Mouse (Mus musculus): ENCODE measurements around the gene Tut1. TPM values are rescaled to one million over a fixed set of nuclear protein-coding genes. Genes with fewer than 3 reads are reported as not detected.

The Tut1 gene
- 10 to 100 TPM; 15.0 to 17.3 TPM for total RNA-seq (2021)
- long read RNA-seq, experiment 1, transcript Tut1-201 (9 exons, 2,753 nt) = major isoform, 12 of 16 reads
- long read RNA-seq, experiment 1, partial matches to known transcripts = 2 of 16 reads
- long read RNA-seq, experiment 1, other reads (novel, unspliced or antisense) = 0 of 16 reads
- long read RNA-seq, experiment 2, transcript Tut1-201 (9 exons, 2,753 nt) = major isoform, 8 of 11 reads
- long read RNA-seq, experiment 2, partial matches to known transcripts = 0 of 11 reads
- long read RNA-seq, experiment 2, other reads (novel, unspliced or antisense) = 1 of 11 reads

DNA sequence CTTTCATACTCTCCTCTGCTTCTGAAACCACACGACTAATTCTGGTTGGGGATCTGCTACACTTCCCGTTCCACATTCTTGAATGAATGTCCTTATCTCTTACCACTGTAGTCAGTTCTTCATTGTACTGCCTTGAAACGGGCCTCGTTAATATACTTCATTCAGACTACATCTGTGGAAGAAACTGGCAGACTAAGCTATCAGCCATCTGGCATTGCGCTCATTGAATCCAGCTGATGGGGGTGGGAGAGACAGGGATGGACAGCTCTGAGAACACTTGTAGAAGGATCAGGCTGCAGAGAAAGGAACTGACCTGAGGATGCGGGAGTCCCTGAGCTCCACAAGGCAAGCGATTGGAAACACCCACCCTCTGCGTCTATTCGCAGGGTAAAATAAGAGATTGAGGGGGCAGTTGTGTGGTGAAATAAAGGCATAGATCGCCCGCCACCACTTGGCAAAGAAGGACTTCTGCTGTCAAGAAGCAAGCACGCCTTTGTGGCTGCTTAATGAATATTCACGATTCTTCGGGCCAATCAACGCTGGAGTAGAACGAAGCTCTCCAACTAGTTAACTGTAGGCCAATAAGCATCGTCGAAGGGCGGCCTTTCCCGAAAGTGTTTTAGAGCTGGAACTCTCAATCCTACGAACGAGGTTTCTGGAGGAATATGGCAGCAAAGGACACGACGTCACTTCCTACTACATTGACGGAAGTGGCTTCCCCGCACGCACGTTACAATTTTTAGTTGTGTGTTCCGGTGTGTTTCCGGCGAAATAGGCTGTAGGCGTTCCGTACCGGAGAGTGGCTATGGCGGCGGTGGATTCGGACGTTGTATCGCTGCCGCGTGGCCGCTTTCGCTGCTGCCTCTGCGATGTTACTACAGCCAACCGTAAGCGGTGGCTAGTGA lies at the start of gene Tut1:
TSS of gene Tut1 (plus strand) at position 713 of the 905 bp plus-strand sequence.
- peak; percentile 95 to 97 for DNase-seq (ENCODE audit: low spot score in 2 of 2)

DNA sequence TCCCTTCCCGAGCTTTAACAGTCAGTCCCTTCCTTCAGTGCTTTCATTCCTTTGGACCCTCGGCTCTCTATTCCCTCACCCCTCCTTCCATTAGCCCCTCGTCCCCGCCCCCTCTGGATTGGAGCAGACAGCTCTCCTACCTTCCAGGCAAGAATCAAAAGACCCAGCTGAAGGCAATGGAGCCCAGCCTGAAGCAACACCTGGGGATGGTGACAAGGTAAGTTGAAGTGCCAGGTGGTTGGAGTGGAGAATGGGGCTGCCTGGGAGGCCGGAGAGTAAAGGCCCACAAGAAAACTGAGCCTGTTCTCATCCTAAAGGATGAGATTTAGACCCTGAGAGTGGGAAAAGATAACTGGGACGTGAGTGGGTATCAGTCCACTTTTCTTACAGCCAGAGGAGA lies 45.1 kb upstream of the Tut1 start:
- DNase-seq (ENCODE audit: low spot score in 2 of 2) = no peak

DNA sequence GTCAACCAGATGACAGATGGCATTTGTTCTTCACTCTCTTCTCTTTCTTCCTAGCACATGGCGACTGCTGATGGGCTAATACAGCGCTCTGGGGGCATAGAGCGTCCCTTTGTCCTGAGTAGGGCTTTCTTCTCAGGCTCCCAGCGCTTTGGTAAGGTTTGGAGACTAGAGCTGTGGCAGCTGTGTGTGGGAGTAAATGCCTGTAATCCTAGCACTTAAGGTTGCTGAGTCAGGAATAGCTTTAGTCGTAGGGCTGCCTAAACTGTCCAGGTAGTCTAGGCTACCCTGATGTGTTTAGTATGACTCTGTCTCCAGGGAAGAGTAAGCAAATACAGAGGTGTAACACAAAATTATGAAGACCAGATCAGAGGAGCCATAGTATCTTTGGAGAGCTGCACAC lies 41.8 kb upstream of the Tut1 start:
- DNase-seq (ENCODE audit: low spot score in 2 of 2) = no peak

DNA sequence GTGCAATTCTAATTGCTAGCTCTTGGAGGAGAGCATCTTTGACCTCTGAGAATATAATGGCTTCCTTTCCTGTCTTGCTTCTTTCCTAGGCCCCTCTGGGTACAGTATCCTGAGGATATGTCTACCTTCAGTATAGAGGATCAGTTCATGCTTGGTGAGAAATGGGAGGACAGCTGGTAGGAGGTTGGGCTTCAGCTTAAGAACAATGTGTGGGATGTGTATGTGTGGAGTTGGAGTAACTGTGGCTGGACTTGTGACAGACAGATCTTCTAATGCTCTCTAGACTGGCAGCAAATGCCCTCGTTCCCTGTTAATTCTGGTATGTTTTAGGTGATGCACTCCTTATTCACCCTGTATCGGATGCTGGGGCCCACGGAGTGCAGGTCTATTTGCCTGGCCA lies 39.4 kb upstream of the Tut1 start:
- DNase-seq (ENCODE audit: low spot score in 2 of 2) = no peak

DNA sequence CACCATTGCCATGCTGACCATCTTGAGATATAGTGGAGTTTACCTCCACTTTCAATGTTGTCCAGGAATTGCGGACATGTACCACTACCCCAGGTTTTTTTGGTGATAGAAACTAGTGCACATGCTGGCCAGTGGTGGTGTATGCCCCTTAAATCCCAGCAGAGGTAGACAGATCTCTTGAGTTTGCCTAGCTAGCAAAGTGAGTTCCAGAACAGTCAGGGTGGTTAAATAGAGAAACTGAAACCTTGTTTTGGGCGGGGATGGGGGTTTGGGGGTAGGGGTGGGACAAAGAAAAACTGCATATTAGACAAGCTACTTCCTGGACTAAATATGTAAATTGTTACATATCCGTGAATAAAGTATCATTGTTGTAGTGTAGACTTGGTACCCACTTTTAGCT lies 34.6 kb upstream of the Tut1 start:
- no peak for DNase-seq (ENCODE audit: low spot score in 2 of 2)

DNA sequence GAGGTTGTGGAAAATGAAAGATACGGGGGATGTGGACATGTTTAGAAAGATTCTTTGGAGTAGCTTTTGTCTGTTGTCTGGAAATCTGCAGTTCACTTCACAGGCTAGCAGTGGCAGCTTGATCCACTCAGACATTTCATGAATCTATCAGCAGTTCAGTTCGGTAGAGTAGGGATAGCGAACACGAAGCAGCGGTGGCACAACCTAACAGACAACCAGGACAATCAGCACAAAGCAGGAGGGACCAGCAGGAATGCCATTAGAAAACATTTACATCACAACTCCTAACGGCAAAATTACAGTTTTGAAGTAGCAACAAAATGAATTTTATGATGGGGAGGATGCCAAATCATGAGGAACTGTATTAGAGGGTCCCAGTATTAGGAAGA lies 34.0 kb upstream of the Tut1 start:
- DNase-seq (ENCODE audit: low spot score in 2 of 2) = no peak

DNA sequence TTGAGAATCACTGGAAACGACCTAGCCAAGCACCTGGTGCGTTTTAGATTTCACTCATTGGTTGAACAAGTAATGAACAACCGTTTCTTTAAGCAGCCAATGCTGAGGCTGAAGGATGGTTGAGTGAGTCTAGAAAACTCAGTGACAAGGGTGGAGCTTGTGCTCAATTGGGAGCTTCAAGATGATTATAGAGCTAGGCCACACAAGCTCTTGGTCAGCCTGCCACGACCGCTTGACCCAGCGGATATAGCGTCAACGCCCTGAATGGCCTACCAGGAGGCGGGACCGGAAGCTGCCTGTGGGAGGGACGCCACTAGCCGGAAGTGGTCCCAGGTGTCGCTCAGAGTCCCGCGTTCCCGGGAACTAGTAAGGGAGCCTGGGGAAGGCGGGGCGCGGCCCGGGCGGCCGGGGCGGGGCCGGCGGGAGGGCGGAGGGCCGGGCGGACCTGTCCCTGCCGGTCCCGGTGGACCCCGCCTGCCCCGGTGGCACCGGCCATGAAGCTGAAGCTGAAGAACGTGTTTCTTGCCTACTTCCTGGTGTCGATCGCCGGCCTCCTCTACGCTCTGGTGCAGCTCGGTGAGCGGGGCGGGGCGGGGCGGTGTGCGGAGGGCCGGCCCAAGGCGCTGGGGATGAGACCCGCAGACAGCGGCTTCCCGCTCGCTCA lies 33.4 kb upstream of the Tut1 start, which contains the start of gene B3gat3:
TSS of gene B3gat3 (plus strand) at position 302 of the 664 bp plus-strand sequence.
- DNase-seq (ENCODE audit: low spot score in 2 of 2) = peak; percentile 95

DNA sequence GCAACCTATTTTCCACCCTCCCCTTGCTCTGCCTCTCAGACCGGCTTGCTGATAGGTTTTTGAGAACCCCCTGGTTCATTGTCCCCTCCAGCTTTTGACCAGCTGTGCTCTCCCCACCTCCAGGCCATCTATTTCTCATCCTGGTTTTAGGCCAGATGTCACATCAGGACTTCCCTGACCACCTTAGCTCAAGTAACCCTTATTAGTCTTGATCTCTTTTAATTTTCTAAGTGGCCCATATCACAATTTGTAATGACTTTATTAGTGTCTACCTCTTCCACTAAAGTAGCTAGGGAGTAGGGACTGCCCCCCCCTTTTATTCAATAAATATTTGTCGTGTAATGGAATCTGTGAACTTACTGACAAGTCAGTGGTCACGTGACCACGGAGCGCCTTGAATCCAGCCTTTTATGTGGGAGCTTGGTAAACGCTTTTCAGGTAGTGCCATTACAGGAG lies 32.8 kb upstream of the Tut1 start:
- no peak for DNase-seq (ENCODE audit: low spot score in 2 of 2)

DNA sequence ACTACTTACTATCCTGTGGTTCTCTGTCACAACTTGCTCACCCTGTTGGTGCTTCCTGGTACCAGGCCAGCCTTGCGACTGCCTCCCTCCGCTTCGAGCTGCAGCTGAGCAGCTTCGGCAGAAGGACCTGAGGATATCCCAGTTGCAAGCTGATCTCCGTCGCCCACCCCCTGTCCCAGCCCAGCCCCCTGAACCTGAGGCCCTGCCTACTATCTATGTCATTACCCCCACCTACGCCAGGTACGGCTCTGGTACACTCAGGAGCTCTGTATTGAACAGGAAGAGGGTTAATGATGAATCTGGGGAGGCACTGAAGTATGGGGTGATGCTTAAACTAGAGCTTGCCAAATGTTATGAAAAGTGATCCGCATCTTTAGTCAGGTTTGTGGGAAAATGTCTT lies 31.9 kb upstream of the Tut1 start:
- DNase-seq (ENCODE audit: low spot score in 2 of 2) = no peak

DNA sequence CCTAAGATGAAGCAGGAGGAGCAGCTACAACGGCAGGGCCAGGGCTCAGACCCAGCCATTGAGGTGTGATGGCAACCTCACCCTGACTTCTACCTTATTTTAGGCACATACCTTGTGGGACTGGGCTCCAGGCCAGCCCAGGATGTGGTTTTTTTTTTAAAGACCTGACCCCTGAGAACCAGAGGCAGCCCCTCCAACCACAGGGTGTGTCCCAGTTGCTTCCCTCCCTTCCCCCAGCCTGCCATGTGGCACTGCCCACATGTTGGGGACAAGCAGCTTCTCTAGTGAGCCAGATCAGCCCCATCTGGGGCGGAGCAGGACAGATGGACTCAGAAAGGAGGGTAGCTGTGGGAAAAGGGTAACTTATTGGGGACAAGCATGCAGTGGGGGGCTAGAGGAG lies 26.9 kb upstream of the Tut1 start:
- no peak for DNase-seq (ENCODE audit: low spot score in 2 of 2)

DNA sequence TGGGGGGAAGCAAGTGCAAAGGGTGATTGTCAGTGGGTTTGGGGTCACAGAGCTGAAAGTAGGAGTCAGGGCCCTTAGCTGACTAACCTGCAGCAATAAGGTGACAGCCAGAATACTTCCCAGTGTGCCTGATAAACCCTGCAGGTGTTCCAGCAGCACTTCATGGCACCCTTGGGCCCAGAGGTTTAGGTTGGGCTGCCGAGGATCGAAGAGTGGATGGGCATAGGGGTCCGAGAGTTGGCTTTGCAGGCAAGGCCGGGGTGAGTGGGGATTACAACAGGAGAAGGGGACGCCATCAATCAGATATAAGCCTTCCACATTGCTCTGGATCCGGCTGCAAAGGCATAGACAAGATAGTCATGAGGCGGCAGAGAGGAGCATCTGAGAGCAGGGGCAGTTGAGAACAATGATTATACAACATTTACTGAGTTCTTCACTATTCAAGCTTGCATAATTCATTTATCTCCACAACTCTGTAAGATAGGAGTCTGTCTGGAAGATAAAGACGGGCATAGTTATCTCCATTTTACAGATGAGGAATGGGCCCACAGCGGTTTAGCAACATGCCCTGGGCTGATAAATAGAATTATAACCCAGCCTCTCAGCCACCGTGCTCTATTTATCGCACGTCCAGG lies 25.6 kb upstream of the Tut1 start:
- DNase-seq (ENCODE audit: low spot score in 2 of 2) = no peak

DNA sequence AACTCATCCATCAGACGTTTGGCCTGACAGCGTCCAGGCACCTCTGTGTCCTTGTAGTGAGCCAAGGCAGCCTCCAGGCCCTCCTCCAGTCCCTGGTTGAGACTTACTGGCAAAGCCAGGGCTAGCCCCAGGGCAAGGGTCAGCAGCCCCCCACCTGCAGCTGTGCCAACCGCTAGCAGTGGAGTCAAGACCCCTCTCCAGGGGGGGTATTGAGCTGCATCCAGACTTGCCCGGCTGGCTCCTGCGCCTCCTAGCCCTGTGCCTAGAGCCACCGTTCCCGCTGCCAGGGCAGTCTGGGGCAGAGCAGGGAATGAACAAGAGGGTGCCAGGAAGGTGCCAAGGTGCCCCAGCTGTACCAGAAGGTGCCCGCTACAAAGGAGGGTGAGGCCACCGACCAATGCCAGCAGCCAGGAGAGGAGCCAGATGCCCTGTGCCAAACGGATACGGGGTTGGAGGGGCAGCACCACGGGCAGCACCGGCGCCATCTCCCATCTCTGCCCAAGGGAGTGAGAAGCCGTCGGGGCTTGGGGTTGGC lies 24.9 kb upstream of the Tut1 start:
- no peak for DNase-seq (ENCODE audit: low spot score in 2 of 2)

DNA sequence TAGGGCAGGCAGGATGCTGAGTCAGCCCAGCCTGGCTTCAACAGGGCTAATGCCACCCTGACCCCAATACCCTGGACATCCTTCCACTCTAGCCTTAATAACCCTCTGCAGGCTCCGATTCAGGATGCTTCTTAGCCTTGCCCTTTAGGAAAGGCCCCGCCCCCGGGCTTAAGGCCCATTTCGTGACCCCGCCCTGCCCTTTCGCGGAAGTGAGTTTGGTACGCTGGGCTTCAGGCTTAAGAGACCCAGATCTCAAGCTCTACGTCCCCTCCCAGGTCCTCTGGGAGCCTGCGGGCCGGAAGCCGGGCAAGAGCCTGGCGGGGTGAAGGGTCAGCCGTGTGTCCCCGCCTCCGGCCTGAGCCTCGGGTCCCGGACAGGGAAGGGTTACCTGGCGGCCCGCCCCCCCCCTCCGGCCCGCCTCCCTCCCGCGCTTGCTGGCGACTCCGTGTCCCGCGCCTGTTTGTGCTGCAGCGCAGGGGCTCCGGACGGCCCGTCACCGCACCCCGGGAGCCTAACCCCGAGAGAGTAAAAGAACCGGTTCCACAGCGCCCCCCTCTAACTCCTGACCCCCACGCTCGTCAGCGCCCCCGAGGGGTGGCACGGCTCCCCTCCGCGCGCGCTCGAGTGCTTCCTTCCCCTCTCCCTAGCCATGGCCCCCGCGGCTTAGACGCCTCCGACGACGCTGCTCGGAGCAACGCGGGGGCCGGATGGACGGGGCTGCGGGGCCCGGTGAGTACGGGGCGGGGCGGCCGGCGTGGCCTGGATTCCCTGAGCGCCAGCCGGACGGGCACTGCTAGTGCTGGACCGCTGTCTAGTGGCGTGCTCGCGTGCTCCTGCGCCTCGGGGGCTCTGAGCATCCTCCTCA lies 24.2 kb upstream of the Tut1 start, which contains the start of the genes Rom1 and Eml3:
TSS of gene Rom1 (minus strand) at position 133 of the 865 bp plus-strand sequence.
TSS of gene Eml3 (plus strand) at position 329 of the 865 bp plus-strand sequence.
- DNase-seq (ENCODE audit: low spot score in 2 of 2) = peak; percentile 55 to 58

DNA sequence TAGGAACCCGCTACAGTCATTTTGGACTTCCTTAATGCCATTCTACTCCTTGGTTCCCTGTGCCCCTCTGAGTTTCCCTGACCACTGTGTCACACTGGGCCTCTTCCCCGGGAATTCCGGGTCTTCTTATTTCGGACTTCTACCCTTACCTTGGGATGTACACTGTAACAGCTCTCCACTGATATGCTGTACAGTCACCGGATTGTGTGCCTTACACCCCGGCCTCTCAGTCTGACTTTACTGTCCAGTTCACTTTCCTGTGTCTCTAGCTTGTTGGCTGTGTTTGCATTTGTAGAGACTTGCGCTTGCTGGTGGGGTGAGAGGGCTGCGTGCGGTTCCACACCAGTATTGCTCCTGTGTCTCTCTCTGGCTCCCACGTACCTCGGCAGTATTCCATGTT lies 23.5 kb upstream of the Tut1 start:
- DNase-seq (ENCODE audit: low spot score in 2 of 2) = no peak

DNA sequence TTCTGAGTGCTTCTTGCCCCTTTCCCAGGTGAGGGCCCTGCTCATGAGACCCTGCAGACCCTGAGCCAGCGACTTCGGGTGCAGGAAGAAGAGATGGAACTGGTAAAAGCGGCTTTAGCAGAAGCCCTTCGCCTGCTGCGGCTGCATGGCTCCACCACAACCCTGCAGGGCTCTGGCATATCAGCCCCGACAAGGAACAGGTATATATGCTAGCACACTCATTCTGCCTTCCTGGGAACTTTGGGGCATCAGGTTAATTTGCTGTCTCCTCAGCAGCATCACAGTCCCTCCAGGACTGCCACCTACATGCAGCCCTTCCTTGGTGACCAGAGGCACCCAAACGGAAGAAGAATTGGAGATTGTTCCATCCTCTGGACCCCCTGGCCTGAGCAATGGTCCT lies 22.9 kb upstream of the Tut1 start:
- DNase-seq (ENCODE audit: low spot score in 2 of 2) = no peak

DNA sequence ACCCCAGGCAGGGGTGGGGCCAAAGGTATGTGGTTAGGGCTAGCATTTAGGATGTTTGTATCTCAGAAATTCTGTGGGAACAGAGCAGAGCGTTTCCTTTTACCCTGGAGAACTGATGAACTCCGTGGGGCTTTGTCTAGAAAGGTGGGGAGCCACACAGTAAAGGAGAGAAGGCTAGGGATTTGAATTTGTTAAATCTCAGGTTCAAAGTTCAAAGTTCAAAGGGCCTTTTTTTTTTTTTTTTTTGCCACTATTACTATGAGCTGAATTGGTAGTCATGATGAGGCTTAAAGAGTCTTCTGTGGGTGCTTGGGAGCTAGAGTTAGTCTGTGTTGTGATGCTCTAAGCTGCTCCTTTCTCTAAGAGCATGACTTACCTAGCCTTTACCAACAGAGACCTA lies 16.9 kb upstream of the Tut1 start:
- no peak for DNase-seq (ENCODE audit: low spot score in 2 of 2)

DNA sequence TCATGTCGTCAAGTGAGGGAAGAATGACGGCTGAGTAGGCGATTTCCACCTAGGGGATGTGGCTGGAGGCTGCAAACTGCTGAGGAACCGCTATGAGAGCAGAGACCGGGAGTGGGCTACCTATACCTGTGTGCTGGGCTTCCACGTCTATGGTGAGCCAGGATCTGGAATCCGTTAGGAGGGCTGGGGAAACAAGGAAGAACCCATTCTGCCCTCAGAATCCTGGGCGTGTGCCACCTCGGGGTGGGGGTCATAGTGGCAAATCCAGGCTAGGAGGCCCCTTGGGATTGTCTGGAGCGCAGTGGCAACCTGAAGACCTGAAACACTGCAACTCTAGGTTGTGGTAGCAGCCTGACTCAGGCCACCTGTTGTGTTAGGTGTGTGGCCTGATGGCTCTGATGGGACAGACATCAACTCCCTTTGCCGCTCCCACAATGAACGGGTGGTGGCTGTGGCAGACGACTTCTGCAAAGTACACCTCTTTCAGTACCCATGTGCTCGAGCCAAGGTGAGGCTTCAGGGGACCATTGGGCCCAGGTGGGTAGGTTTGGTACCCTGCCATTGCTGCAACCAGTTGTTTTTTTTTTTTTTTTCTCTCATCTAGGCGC lies 13.0 kb upstream of the Tut1 start:
- DNase-seq (ENCODE audit: low spot score in 2 of 2) = no peak

DNA sequence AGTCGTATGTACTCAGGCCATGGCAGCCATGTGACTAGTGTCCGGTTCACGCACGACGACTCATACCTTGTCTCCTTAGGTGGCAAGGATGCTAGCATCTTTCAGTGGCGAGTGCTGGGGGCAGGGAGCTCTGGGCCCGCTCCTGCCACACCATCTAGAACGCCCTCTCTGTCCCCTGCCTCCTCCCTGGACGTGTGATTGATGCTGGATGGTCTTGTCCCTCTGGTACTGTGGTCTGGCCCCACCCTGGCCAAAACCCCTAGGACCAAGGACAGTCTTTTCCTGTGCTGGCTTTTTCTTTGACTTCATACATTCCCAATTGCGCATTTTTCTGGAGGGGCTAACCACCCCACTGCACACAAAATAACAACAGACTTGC lies 12.5 kb upstream of the Tut1 start:
- DNase-seq (ENCODE audit: low spot score in 2 of 2) = no peak

DNA sequence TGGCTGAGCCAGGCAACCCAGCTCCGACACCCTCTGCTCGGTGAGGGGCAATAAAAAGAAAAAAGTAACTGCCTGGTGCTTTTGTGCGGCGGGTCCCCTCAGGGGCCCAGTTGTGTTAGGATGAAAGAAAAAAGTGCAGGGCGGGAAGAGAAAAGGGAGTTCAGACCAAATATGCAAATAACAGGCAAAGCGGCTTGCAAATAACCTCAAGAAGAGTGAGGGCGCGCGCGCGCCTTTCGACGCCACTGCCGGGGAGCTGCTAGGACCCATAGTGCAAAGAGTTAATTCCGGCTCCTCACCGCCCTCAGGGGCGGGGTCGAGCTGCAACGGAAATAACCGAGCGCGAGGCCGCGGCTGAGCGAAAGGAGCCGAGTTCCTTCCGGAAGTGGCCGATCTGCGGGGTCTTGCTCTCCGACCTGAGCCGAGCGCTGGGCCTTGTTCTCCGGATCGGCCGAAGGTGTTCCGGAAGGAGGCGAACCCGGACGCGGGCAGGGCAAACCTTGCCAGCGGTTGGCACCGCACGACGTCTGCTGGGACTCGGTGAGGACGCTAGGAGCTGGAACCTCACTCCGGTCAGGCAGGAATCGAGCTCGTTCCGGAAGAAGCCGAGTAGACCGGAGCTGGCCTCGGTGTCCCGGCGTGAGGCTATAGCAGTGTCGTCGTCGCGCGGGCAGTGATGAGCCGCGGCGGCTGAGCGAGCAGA lies 12.0 kb upstream of the Tut1 start, which contains the start of gene Mta2:
TSS of gene Mta2 (plus strand) at position 361 of the 703 bp plus-strand sequence.
- DNase-seq (ENCODE audit: low spot score in 2 of 2) = peak; percentile 96
